Mouse (Mus musculus) midbrain, embryonic 12.5 days (tissue): ENCODE data around the gene Slc35g3. TPM values are rescaled to one million over a fixed set of nuclear protein-coding genes. Genes with fewer than 3 reads are reported as not detected.

Source experiments
- ATAC-seq: fragments of 200-750 bp; cut with Nextera tagmentation; 2 replicates; pipeline ENCODE4 v1.8.0; 2017; ENCODE audit warnings: low read depth, moderate TSS enrichment, moderate library complexity; ENCODE audit not compliant: low FRiP score
- H3K27ac ChIP-seq: fragments of 300-500 bp; sonication (generic); replicated peaks from 2 replicates; pipeline ENCODE4 v1.5.1; 2016; ENCODE audit warnings: mild to moderate bottlenecking
- H3K27me3 ChIP-seq: fragments of 300-500 bp; sonication (generic); 2 replicates; pipeline ENCODE4 v1.6.1; 2016; ENCODE audit warnings: mild to moderate bottlenecking
- H3K36me3 ChIP-seq: fragments of 300-500 bp; sonication (generic); 2 replicates; pipeline ENCODE4 v1.6.1; 2016
- H3K4me1 ChIP-seq: fragments of 300-500 bp; sonication (generic); 2 replicates; pipeline ENCODE4 v1.6.1; 2016
- H3K4me2 ChIP-seq: fragments of 300-500 bp; sonication (generic); replicated peaks from 2 replicates; pipeline ENCODE4 v1.6.1; 2016; ENCODE audit warnings: mild to moderate bottlenecking, moderate library complexity
- H3K4me3 ChIP-seq: fragments of 300-500 bp; sonication (generic); 2 replicates; pipeline ENCODE4 v1.5.1; 2016; ENCODE audit warnings: mild to moderate bottlenecking
- H3K9ac ChIP-seq: fragments of 300-500 bp; sonication (generic); replicated peaks from 2 replicates; pipeline ENCODE4 v1.6.1; 2016; ENCODE audit warnings: mild to moderate bottlenecking, moderate library complexity
- H3K9me3 ChIP-seq: fragments of 300-500 bp; sonication (generic); 2 replicates; pipeline ENCODE4 v1.6.1; 2016; ENCODE audit warnings: mild to moderate bottlenecking
- WGBS: fragments of 180-500 bp; shearing (Covaris S2); methylation state at CpG from one replicate; pipeline ENCODE4 v1.1.7; 2016; 5-methylcytosine and 5-hydroxymethylcytosine counted together
- polyA plus RNA-seq: library from polyadenylated mRNA; unstranded; fragments of >200 nt; fragmentation: Nextera tagmentation; extraction: Ambion mirVana; gene quantifications from 2 replicates; pipeline ENCODE4 v1.2.1, GENCODE M21; 2016

Gene Slc35g3
- polyA plus RNA-seq, 1 experiment from 2014 or later: 0.18 TPM

DNA sequence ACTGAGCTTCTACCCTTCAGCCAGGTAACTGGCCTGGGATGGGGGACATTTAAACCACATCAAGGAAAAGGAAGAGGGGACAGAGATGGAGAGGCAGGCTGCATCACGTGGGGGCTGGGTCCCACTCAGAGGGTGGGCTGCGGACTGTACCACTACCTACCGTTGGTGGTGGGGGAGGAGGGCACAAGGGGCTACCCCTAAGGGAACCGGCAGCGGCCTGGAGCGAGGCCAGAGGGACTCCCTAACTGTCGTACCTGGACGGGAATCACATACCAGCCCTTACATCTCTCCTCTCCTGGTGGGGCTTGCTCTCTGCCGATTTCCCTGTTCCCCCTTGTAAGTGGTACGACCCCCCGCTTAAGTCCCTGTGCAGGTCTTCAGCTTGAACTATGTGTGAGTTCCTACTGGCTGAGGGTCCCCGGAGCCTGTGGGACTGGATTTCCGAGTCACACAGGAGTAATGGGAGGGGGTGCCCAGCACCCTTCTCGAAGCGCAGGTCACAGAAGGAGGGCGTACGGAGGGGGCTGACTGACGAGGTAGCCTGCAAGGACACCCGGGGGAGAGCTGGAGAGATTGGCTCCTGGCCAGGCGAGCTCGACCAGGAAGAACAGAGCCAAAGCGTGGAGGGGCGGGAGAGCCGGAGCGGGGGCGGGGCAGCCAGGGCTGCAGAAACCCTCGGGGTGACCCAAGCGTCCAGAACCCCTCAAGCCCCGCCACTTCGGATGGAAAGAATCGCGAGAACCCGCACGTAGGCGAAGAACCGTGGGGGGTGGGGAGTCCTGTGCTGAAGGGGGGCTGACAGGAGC is 38.8 kb upstream of the Slc35g3 start:
- Histone ChIP-seq H3K9me3 (no peaks in the 10 kb centered on the region), H3K27ac (peak overlapping the region; percentile 87), H3K27me3 (peaks cover 74% of the 10 kb centered on the region), H3K36me3 (no peaks in the 10 kb centered on the region), H3K4me3 (peak overlapping the region; percentile 58), H3K4me2 (peak overlapping the region; percentile 96), H3K4me1 (peaks cover 71% of the 10 kb centered on the region), H3K9ac (peak overlapping the region; percentile 71)
- ATAC-seq: peak; percentile 79
- 0% methylated on average over 36 of the region's 36 CpGs for WGBS

DNA sequence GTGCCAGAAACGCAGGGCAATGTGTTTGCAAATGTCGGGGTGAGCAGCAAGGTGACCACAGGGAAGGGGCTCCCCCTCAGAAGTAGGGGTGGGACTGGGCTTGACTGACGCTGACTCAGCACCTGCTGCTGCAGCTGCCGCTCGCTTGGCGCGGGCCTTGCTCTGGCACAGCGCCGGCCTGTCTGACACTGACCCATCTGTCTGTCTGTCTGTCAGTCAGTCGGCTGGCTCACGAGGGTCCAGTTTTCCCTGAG is 38.3 kb upstream of the Slc35g3 start:
- peak; percentile 41 for ATAC-seq
- peak overlapping the region; percentile 71 for H3K9ac ChIP-seq
- H3K4me2 ChIP-seq: peak overlapping the region; percentile 96
- peak overlapping the region; percentile 87 for H3K27ac ChIP-seq
- H3K36me3 ChIP-seq: no peaks in the 10 kb centered on the region
- peaks cover 69% of the 10 kb centered on the region for H3K4me1 ChIP-seq
- H3K4me3 ChIP-seq: peak overlapping the region; percentile 58
- peaks cover 70% of the 10 kb centered on the region for H3K27me3 ChIP-seq
- H3K9me3 ChIP-seq: no peaks in the 10 kb centered on the region
- WGBS: 0% methylated on average over 11 of the region's 11 CpGs

DNA sequence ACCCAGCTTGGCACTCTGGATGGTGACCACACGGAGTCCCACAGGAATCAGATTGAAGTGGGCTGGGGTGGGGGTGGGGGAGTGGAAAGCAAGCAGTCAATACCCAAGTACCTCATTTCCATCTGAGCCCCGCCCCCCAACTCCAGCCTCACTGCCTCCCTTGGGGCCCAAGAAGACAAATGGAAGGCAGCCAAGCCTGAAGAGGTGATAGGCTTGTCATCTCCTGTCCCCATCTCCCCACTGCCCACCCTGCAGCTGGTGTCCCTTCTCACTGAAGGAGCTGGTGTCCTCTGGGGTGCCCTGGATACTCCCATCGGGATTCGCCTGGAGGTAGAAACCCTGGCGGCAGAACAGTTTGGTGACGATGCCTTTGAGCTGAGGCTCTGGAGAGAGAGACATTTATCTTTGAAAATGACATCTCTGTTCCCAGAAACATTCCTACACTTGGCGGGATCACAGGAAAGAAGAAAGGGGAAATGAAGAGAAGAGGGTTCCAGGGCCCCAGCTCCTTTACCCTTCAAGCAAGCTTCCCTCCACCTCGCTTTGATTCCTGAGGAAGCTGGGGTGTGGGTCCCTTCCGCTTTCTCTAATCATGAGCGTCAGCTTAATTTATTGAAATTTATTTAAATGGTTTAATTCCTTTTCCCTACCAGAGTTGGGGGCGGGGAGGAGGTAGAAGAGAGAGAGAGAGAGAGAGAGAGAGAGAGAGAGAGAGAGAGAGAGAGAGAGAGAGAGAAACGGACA is 37.8 kb upstream of the Slc35g3 start:
- WGBS: 18% methylated on average over 11 of the region's 12 CpGs
- no peak for ATAC-seq
- Histone ChIP-seq H3K36me3 (no peaks in the 10 kb centered on the region), H3K4me1 (peaks cover 64% of the 10 kb centered on the region), H3K27ac (peak overlapping the region; percentile 87), H3K4me2 (peak overlapping the region; percentile 96), H3K27me3 (peaks cover 65% of the 10 kb centered on the region), H3K9me3 (no peaks in the 10 kb centered on the region), H3K4me3 (peak overlapping the region; percentile 58), H3K9ac (peak overlapping the region; percentile 71)

DNA sequence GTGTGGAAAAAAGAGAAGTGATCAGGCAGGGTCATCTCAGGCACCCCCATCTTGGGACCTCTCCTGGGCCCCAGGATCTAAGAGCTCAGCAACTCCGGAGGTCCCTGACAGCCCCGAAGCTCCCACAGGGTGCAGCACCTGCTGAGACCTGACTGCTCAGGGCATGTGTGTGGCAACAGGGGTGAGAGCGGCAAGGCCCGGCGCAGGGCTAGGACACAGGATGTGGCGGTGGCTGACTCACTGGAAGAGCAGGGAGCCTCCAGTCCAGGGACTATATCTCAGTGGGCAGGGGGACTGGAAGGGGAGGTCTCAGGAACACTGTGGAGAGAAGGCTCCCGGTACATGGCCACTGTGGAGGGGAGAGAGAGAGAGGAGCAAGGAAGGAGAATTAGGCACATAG is 36.2 kb upstream of the Slc35g3 start:
- H3K4me1 ChIP-seq: peaks cover 48% of the 10 kb centered on the region

DNA sequence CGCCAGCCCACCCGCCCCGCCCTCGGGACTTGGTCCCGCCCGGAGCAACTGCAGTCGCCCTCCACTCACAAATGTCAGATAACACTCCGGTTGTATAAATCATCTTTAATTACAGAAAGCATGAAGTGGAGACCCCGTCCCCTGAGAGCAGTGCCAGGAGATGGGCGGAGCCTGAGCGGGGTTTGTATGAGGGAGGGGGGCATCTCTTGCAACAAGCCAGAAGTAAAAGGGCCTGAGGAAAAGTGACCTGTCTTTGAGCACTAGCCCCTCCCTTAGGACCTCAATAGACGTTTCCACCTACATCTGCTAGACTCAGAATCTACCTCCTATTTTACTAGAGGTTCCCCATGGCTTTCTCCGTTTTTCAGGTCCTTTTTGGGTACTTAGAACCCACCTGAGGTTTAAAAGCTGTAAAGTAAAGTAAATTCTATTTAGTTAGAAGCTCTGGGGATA is 34.2 kb upstream of the Slc35g3 start:
- Histone ChIP-seq H3K27ac (no peak overlapping the region; the same call in 1 of the 2 replicates), H3K36me3 (no peaks in the 10 kb centered on the region), H3K9me3 (no peaks in the 10 kb centered on the region), H3K9ac (peak overlapping the region; percentile 35; the same call in 1 of the 2 replicates), H3K27me3 (peaks cover 44% of the 10 kb centered on the region), H3K4me3 (peak overlapping the region; percentile 43), H3K4me1 (peaks cover 29% of the 10 kb centered on the region), H3K4me2 (peak overlapping the region; percentile 74)
- no peak for ATAC-seq
- 1% methylated on average over 13 of the region's 13 CpGs for WGBS

More for the DNA sequence above, 36.2 kb upstream of the Slc35g3 start:
- WGBS: 84% methylated on average over 7 of the region's 7 CpGs
- ATAC-seq: no peak
- Histone ChIP-seq H3K9ac (no peak overlapping the region), H3K4me3 (no peak overlapping the region), H3K27ac (no peak overlapping the region), H3K36me3 (no peaks in the 10 kb centered on the region), H3K27me3 (peaks cover 58% of the 10 kb centered on the region), H3K9me3 (no peaks in the 10 kb centered on the region), H3K4me2 (no peak overlapping the region)

DNA sequence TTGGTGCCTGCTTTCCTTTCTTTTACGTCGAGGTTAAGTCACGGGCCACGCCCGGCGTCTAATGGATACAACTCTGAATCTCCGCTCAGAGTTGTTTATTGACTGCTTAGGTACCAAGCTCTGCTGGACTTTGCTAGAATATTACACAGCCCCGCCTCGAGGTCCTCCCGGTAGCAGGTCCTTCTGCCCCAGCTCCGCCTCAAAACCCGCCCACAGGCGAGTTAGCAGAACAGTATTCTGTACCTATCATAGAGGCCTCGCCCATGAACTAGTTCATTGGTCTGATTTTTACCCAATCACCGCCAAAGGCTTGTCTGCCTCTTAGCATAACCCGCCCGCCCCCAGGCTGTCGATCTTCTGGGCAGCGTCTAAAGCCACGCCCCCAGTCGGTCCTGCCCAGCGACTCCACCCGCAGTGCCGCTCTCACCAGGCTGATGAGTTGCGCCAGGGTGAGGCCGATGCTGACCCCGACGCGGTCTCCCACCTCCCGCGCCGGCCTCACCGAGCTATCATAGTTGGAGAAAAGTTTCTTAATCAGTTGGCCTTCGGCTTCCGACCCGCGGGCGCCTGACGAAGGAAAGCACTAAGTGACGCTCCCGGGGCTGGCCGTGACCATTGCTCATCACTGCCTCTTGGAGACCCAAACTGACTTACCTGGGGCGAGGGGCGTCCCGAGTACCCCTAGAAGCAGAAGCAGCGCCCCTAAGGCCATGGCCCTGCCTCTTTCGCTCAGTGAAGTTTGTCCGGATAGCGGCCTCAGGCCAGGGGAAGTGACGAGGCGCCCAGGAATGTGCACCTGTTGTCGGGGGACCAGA is 33.6 kb upstream of the Slc35g3 start, which contains the start of gene Chrnb1:
Gene Chrnb1, minus strand, starts transcription at position 776 of the 815 bp plus-strand sequence.
- peaks cover 26% of the 10 kb centered on the region for H3K4me1 ChIP-seq
- peak within 1 kb of the TSS; percentile 74 for H3K4me2 ChIP-seq
- H3K4me3 ChIP-seq: peak within 1 kb of the TSS; percentile 43
- no peak within 1 kb of the TSS; the same call in 1 of the 2 replicates for H3K27ac ChIP-seq
- no peaks in the 10 kb centered on the region for H3K9me3 ChIP-seq
- ATAC-seq: peak; percentile 92
- H3K27me3 ChIP-seq: peaks cover 44% of the 10 kb centered on the region
- 3% methylated on average over 52 of the region's 52 CpGs for WGBS
- H3K9ac ChIP-seq: peak within 1 kb of the TSS; percentile 35; the same call in 1 of the 2 replicates
- H3K36me3 ChIP-seq: no peaks in the 10 kb centered on the region

DNA sequence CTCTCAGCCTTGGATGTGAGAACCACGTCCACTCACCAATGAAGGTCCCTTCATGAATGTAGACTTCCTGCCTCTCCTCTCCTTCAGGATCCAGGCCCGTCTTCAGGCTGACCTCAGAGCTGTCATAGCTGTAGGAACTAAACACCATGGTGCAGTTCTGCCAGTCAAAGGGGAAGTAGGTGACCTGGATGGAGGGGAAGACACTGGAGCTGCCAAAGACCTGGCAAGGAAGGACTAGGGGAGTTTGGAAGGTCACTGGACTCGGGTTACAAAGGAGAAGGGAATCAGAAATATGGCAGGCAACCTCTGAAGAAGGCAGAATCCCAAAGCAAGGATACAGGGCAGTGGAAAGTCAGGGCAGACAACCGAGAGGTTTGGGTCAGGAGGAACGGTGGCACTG is 31.7 kb upstream of the Slc35g3 start:
- H3K4me1 ChIP-seq: peaks cover 9% of the 10 kb centered on the region
- no peak overlapping the region for H3K4me2 ChIP-seq
- no peaks in the 10 kb centered on the region for H3K9me3 ChIP-seq
- WGBS: 60% methylated on average over 5 of the region's 5 CpGs
- no peak overlapping the region for H3K4me3 ChIP-seq
- ATAC-seq: no peak
- no peak overlapping the region for H3K27ac ChIP-seq
- peaks cover 43% of the 10 kb centered on the region for H3K27me3 ChIP-seq
- H3K9ac ChIP-seq: no peak overlapping the region
- H3K36me3 ChIP-seq: no peaks in the 10 kb centered on the region

DNA sequence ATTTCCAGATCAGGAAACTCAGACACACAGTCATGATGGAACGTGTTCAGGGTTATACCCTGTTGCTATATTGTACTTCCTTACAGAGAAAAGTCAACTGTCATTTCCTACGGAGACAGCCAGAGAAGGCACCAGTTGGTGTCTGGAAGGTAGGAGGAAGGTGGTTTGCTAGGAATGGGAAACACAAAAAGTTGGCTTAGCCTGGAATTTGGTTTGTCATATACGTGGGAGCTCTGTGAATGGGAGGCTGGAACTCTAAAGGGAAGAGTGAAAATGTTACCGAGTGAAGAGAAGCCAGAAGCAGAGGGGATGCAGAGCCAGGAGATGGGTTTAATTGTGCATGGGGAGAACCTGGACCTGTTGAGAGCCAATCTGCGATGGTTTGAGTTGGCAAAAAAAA is 29.7 kb upstream of the Slc35g3 start:
- no peak for ATAC-seq
- no peaks in the 10 kb centered on the region for H3K9me3 ChIP-seq

DNA sequence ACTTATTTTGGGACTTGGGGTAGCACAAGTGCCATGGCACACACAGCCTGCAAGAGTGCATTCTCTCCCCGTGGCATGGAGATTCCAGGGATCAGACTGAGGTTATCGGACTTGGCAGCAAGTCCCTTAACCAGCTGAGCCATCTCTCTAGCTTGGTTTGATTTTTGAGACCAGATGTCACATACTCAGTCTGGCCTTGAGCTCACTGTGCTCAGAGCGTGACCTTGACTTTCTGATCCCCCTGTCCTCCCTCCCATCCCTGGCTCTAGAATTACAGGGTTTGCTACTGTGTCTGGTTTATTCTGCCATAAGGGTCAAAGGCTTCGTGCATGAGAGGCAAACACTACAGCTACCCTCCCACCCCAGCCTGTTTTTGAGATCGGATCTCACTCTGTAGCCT is 27.7 kb upstream of the Slc35g3 start:
- no peaks in the 10 kb centered on the region for H3K9me3 ChIP-seq
- no peak overlapping the region for H3K27ac ChIP-seq
- no peak for ATAC-seq
- no peak overlapping the region for H3K4me3 ChIP-seq
- H3K9ac ChIP-seq: no peak overlapping the region
- H3K36me3 ChIP-seq: no peaks in the 10 kb centered on the region
- no peaks in the 10 kb centered on the region for H3K4me1 ChIP-seq
- 69% methylated on average over 5 of the region's 5 CpGs for WGBS
- peaks cover 16% of the 10 kb centered on the region for H3K27me3 ChIP-seq
- H3K4me2 ChIP-seq: no peak overlapping the region

More for the DNA sequence above, 29.7 kb upstream of the Slc35g3 start:
- Histone ChIP-seq H3K27ac (no peak overlapping the region), H3K4me3 (no peak overlapping the region), H3K9ac (no peak overlapping the region), H3K4me2 (no peak overlapping the region), H3K36me3 (no peaks in the 10 kb centered on the region), H3K27me3 (peaks cover 25% of the 10 kb centered on the region), H3K4me1 (peaks cover 9% of the 10 kb centered on the region)
- whole genome bisulfite sequencing: 77% methylated on average over 5 of the region's 5 CpGs

DNA sequence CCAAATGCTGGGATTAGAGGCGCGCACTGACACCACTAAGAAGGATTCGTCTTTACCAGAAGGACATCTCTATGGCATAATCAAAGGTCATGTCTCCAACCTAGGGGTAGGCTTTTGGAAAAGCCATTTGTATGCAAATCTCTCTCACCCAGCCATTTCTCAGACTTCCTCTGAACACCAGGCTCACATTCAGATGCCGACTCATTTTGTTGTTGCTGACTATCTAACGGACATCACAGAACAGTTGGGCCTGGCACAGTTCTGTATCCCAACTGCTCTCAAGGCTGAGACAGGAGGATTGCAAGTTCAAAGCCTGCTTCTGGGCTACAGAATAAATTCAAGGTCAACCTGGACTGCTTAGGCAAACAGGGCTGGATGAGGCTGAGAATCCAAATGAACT is 25.5 kb upstream of the Slc35g3 start:
- H3K9ac ChIP-seq: no peak overlapping the region
- WGBS: 84% methylated on average over 5 of the region's 5 CpGs
- no peak overlapping the region for H3K4me2 ChIP-seq
- H3K36me3 ChIP-seq: no peaks in the 10 kb centered on the region
- H3K27me3 ChIP-seq: peaks cover 3% of the 10 kb centered on the region
- no peak overlapping the region for H3K4me3 ChIP-seq
- H3K27ac ChIP-seq: no peak overlapping the region
- H3K9me3 ChIP-seq: no peaks in the 10 kb centered on the region
- H3K4me1 ChIP-seq: no peaks in the 10 kb centered on the region
- ATAC-seq: no peak

DNA sequence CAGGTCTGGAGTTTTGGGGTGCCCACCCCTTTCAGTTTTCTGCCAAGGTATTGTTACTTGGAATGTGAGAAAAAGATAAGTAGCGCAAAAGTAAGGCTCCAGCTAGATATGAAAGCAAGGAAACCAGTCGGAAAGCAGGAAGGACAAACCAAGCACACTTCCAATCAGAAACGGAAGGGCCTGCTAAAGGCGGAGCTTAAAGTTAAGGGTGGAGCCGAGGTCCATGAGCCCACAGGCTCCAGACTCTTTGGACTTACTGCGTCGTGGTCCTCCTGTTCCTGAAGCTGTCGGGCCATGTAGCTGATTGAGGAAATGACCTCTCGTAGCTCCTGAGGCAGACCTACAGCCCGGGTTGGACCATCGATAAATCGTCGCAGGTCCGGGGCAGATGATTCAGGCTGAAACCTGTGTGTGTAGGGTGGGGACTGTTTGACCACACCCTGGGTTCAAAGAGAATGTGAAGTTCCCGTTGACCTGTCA is 23.1 kb upstream of the Slc35g3 start:
- 51% methylated on average over 15 of the region's 15 CpGs for WGBS
- Histone ChIP-seq H3K4me2 (no peak overlapping the region), H3K36me3 (no peaks in the 10 kb centered on the region), H3K27me3 (peaks cover 3% of the 10 kb centered on the region), H3K4me1 (no peaks in the 10 kb centered on the region), H3K9me3 (no peaks in the 10 kb centered on the region), H3K4me3 (no peak overlapping the region), H3K27ac (no peak overlapping the region), H3K9ac (no peak overlapping the region)
- no peak for ATAC-seq
